Mouse (Mus musculus): ENCODE measurements at regions not wholly inside any gene's neighbourhood (a gene's known extent, or its start where the extent isn't known, plus 50 kb on each side); places are given as distances from the start of the nearest gene placed in this dataset.

DNA sequence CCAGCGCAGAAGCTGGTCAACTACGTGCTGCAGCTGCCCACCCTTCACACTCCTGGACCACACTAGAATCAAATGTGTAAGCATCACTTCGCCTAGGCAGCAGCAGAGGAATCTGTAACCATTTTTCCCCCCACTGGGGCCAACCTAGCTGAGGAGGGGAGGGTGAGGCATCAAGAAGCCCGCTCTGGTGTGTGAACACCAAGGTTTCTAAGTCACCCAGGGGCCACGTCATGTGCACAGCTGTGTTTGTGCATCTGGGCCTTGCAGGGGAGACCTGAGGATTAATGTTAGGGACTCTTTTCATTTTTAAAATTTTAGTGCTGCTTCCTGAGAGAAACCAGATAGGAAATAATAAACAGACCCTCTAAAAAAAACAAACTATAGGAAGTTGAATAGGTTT is 321.8 kb downstream of the Rnd3 start:
- DNase-seq = no peak

DNA sequence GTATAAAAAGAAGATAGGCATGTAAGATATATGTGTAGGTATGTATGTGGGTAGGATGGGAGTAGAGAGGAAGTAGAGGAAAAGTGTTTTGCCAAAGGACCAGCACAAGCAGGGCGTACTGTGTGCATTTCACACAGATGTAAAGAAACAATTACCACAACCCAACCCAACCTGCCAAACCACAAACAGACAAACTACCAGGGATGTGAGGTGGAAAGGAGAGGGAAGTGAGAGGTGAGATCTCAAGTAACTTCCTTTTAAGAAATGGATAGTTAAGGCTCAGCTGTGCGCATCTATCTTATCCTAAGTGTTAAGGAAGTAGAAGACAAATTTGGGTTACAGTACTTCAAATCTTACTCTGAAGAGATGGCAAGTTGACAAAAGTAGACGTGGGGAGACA is 322.4 kb downstream of the Rnd3 start:
- no peak for DNase-seq

DNA sequence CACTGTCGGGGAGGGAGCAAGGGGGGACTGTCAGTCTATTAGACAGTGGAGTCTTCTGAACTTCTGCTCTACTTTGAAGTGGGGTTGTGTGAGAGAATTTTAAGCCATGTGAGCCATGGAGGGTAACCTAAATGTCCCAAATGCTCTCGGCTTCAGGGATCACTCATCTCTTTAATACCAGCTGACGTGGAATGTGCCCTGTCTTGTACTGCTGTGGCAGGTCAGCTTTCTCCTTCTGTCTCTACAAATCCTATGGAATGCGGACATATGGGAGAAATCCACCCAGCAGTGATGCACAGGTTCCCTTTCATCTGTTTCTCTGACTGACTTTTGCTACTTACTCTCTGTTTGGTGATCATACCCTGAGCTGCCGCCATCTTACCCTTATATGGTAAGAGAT is 323.3 kb downstream of the Rnd3 start:
- no peak for DNase-seq

DNA sequence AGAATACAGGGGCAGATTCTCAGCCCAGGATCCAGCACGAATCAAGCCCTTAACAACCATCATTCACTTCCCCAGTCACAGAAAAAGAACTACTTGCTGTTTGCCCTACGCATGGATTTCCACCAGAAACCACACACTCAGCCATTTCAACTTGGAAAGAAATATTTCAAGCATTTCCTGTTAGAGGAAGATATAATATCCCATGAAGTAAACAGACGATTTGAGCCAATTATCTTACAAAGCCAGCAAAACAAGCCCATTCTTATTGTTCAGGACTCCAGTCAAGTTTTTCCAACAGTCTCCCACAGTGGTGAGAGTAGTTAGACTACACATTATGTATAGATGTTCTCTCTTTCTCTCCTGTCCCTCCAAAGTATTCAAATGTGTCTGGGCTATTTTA is 324.1 kb downstream of the Rnd3 start:
- DNase-seq = no peak

DNA sequence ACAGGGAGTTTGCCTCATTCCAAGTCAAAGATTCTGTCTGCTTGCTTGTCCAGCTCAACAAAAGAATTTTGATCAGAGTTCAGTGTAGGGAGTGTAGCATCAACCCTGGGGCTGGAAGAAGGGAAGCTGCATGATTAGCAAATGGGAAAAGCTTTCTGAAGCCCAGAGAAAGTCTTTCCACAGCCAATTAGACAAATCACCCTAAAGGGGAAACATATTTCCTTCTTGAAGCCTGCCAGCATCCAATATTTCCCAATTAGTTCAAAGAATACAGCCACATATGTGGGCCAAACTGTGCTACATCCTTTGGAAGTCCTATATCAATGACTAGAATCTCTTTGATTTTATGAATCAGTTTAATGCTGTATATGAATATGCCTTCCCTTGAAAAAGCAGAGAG is 326.2 kb downstream of the Rnd3 start:
- no peak for DNase-seq

DNA sequence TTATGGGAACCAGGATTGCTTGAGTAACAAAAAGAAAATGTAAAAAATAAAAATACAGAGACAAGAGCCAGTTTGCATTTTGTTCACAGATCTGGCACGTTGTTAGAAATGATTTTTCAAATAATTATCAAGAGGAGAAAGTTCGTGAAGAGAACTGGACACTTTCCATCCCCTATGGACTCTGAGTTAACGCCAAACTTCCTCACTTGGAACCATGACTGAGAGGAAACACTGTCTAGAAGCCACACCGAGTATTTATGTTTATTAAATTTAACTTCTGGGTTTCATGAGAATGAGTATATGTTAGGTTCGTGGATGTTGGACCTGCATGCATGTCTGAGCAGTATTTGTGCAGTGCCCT is 329.6 kb downstream of the Rnd3 start:
- DNase-seq = no peak

DNA sequence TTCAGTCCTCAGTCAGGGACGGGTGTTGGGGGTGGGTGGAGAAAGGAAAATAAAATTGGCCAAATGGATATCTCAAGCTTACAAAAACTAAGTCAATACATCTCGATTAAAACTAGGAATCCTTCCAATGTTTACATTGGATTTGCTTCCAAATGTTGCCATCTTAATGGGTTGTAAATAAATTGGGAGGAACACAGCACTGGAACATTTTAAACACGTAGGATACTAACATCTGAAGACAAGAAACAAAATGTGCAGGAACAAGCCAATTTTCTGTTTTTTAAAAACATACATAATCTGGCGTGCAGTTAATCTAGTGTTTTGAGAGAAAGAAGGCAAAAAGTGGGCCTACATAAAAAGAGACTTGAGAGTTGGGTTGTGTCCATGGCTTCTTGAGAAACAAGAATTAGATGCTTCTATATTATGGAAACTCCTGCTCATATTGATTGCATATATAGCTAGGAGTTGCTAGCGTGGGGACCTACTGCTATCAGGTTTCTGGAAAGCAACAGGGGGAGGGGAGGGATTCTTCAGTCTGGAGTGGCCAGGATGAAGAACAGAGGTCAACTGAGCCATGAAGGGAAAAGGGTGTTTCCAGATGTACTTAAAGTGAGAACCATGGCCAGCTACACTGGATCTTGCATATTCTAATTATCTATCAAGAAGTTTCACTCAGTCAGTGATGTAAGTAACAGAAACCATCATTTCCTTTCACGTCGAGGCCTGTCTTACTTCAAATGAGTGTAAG is 330.2 kb downstream of the Rnd3 start:
- no peak for DNase-seq

DNA sequence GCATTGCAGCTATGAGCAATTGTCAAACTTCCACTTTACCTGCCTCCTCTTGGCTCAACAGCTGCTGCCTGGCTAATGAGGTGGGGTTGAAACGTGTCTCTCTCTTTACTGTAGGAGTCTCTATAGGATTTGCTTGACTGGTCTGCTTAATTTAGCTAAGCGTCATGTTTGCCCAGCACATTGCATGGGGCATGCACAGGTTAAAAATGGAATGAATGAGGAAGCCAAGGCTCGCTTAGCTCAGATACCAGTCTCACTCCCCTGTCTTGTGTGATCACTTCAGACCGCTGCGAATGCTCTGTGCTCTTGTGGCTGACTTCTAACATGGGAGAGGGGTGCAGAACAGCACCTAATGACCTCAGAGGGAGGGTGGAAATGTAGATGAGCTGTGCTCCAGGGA is 332.5 kb downstream of the Rnd3 start:
- no peak for DNase-seq

DNA sequence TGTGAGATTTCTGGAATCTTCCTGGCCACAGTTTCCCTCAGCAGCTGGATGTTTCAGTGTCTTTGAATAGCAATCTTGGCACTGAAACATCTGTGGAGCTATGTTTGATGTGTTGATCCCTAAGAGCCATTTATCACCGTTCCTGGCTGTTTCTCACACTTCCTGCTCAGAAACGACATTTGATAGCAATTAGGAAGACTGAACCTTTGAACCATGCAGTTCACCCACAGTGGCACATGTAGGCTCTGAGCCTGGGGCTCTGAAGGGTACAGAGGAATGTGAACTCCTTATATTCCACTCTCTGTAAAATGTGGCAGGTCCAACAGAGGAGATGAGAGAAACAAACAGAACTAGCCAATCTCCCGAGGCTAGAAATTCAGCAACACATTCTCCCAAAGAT is 333.4 kb downstream of the Rnd3 start:
- DNase-seq = no peak

DNA sequence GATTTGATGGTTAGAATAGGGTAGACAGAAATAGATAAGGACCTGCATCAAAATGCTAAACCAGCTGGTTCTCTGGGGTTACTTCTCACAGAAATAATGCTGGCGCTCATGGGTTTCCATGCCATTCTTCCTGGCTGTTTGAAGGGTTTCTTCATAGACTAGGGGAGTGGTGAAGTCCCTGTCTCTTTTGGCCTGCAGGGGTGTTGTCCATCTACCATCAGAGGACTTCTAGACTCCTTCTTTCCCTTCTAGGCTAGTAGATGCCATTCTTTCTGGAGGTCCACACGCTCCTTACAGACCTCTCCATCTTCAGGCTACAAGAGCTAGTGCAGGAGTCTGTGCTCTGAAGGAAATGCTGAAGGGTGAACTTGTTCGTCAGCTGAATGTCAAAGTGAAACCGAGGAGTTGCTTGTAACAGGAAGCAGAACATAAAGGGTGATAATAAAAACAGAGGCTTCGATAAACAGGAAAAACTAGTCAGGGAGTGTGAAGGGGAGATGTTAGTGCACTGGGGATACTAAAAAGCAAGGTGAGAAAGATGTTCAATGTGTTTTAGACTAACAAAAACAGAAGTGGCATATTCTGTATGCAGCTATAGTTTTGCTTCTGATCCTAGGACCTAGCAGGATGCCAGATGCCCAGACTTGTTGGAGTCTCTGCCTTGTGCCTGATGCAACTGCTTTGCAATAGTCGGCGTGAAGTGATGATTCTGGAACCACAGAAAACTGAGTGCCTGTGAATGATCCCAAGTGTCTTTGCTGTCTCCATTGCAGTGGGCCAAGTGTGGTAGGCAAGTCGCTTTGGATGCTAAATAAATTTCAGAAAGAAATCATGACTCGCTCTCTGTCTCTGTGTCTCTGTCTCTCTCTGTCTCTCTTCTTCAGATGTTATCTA is 335.1 kb downstream of the Rnd3 start:
- no peak for DNase-seq

DNA sequence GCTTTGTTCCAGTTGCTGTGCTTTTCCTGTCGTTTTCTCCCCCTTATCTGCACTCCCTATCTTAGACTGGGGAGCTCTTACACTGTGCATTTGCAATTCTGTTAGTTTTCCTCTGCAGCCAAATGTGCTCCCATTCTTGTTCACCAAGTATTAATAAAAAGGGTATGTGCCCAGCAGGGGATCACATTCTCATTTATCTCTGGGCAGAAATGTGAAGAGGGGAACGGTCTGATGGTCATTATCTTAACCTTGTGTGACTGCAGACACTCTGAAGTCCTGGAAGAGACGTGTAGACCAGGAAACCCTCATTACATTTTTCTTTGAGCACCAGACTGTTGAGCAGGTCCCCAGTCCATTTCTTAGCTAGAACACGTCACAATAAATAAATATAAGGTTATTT is 336.6 kb downstream of the Rnd3 start:
- DNase-seq = no peak

DNA sequence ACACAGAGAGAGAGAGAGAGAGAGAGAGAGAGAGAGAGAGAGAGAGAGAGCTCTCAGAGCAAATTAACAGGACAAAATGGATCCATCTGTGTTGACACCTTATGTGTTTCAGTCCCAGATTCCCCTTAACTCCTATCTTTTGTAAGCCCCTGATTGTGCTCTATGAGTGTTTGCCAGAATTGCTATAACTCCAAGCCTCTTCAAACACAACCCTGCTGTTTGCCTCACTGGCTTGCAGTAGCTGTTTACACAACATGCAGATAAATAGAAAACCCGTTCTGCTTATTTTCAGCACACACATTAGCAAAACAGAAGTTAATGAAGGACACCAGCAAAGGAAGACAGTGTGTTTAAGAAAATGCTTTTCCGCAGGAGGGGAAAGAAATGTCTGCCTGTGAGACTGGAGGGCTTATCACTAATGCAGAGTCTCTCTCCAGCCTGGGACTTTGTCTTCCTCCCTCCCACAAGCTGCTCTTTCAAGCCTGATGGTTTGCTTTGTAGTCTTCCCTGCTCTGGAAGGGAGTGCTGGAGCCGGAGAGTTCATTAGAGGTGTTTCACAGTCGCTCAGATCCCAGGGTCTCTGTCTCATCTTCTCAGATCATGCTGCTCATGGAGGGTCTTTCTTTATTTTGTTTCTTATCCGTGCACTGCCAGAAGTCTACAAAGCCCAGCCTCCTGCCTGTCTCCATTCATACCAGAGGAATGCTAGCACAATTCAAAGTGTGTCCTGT is 338.4 kb downstream of the Rnd3 start:
- no peak for DNase-seq

DNA sequence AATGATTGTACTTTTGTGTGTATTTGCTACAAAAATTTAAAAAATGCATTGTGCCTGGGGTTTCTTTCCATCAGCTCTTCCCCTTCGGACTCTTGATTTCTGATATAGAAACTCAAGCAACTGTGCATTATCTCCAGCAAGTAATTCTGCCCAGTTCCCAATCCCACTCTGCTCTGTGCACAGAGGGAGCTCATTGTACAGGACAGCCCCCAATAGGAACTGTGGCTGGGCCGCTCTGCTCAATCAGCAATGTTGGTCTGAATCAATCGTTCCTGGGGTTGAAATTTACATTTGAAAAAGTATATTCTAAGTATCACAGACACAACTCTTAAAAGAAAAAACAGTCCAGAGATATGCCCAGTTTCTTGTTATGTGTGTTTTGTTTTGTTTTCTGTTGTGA is 339.1 kb downstream of the Rnd3 start:
- DNase-seq = no peak

DNA sequence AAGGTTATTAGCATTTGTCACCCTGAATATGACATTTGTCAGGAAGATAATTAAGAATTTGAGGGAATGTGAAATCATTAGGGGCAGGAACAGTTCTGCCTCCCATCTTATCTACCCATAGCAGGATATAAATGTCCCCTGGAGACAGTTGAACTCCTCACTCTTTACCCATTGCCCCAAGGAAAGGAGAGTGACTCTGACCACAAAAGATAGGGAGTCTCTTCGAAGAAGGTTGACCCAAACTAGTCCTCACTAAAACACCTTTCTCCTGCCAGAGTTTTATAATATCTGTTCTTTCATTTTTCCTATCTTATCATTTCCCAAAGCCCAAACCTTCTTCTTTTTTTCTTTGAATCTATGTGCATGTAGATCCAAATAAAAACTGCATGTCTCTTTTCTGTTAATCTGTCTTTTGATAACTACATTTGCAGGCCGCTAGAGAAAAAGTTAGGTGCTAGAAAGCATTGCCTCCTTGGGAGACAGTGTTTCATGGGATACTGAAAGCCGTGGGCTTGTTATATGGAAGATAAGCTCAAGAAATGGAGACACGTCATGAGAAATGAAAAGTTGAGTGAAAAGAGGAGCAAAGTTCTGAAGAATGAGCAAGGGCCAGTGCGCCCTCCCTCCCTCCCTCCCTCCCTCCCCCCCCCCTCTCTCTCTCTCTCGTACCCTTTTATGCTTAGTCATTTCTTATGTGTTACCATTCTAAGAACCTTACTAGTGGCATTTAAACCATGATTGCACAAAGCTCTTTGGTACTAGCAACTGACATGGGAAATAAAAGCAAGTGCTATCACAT is 341.6 kb downstream of the Rnd3 start:
- DNase-seq = no peak

DNA sequence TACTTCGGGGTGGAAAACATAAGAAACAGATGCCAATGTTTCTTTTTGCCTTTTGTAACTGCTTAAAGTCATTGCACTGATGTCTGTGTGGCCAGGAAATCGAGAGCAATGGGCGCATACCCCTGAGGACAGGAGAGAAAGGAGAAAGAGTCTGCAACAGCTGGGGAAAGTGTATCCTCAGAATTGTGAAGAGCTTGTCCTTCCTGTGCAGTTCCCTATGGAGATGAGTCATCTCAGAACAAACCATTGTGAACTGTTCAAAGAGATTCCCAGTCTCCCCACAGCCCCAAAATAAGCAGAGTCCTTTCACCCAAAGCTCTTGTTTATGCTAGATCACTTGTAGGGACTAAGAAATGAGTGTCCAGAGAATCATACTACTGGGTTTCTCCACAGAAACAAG is 343.3 kb downstream of the Rnd3 start:
- no peak for DNase-seq

DNA sequence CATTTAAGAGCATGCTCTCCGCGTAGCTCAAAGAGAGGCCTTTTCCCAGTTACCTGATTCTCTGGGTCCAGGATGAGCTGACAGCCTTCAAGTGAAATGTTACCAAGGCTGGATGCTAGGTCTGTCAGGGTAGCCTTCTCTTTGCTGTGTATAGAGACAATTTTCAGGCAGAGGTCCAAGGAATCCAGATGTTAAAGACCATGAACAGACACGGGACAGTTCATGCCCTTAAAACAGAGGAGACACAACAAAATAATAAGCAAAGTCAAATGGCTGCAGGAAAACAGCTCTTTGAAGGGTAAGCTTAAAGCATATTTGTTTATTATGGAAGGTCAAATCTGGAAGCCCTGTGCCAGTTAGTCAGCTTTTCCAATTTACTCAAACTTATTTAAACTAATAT is 352.8 kb downstream of the Rnd3 start:
- DNase-seq = no peak

DNA sequence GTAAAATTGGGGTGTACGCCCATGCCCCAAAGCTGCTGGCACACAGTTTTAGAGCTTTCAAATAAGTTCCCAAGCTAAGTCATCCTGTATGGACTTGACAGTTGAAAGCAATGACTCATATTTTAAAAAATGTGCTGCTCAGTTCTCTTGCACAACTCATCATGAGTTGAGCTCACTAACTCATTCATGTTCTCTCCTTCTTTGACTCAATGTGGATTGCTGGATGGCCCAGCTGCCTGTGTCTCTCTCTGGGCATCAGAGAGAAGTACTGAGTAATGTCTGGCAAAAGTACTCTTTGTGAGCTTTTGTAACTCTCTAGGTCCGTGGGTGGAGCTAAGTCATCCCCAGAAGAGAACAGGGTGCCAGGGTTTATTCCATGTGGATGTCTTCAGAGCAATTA is 355.3 kb downstream of the Rnd3 start:
- DNase-seq = no peak

DNA sequence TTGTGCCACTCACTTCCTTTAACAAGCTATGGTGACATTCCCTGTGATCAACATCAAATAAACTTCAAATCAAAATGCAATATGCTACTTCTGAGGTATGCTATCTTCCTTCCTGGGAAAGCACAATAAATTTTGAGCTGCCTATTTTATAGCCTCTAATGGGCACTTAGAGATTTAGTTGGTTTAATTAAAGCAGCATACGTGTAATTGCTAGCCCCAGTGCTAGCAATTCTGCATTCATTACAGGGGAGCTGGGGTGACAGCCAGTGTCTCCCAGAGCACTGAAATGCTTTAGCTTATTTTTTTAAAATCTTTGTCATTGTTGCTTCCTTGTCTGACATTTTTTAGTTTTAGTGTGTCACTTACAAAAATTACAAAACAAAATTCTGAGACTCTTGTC is 355.8 kb downstream of the Rnd3 start:
- no peak for DNase-seq

DNA sequence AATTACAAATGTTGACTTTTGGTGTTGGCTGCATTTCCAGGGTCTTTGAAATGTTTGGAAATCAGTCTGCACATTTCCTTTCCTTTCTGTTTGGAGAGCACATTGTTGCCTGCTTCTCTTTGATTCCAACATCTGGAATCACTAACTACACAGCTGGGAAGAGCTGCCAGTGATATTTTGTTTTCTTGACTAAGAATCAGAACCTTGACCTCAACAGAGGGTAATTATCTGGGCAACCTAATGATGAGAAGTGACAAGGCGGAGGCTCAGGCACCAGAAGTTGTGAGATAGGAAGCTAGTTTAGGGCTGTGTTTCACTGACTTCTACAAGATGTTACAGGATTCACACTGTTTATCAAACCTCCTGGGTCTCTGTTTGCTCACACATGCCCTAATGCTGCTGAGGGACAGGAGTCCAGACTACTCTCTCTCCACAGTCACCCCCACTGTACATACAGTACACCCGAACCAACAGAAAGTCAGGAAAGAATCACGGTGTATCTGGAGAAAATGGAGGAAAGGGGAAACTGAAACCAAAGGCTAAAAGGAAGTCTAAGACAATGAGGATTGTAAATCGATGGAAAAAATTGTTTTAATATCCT is 359.8 kb downstream of the Rnd3 start:
- no peak for DNase-seq

DNA sequence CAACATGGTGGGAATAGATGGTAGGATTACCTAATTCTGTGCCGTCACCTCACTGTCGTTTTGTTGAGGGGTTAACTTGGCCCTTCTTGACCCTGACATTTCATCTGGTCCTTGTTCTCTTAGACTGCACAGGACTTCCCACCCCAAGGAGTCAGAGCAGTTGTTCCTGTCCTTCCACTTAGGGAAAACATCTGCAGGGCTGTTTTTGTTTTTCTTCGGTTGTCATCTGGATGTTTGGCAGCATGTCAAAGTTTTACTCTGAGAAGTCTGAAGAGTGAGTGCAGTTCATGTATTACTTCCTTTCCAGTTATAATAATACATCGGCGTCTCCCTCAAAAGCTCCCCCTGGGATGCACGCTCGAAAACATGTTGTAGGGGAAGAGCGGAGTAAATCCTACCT is 376.8 kb downstream of the Rnd3 start:
- no peak for DNase-seq

DNA sequence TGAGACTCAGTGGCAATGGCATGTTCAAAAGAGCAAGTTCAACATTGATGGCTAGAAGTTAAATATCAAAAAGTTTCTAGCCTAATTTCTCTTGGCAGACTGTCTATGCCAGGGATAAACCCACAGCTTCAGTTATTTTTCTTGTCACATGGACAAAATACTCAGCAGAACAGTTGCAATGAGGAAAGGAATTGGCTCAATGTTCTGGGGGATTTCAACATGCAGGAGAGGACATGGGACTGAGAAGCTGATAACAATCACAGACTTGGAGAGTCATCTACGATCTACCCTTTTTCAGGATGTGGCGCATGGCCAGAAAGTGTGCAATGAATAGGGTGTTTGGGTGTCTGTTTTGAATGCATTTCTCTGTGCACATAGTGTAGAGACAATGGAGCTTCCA is 389.9 kb downstream of the Rnd3 start:
- DNase-seq = no peak

DNA sequence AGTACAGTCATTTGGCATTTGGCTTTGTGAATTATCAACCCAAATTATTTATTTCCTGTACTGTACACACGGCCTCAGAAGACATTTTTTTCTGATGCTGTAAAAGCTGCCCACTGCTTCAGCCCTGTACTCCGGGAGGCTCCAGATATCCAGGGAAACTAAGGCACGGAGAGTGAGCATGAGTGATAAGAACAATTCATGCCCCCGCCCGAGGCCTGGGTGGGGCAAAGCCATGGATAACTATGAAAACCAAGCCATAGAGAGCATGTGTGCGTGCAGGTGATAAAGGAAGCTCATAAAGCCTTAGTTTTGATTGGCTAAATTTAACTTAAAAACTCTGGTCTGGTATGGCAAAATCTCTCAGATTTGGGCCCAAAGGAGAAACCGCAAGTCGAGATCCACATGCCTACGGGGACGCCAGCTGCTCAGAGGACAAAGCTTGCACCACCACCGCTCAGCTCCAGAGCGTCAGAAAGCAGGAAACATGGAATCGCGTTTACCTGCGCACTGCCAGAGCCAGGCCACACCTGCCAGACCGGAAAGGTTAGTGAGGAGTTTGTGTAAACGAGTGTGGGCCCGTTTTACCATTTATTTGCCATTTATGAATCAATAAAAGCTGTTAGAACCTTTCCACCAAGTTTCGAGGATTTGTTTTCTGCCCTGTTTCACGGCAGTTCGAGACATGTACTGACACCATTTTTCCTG is 390.9 kb downstream of the Rnd3 start:
- no peak for DNase-seq

All from cerebellum, postnatal 25 days (tissue).